Mouse (Mus musculus): Measurements from ENCODE around the gene D7Ertd443e. TPM values are rescaled to one million over a fixed set of nuclear protein-coding genes. Genes with fewer than 3 reads are reported as not detected.

D7Ertd443e gene
- total RNA-seq (2021), result 1 to 10 TPM; 2.8 to 2.9 TPM

DNA sequence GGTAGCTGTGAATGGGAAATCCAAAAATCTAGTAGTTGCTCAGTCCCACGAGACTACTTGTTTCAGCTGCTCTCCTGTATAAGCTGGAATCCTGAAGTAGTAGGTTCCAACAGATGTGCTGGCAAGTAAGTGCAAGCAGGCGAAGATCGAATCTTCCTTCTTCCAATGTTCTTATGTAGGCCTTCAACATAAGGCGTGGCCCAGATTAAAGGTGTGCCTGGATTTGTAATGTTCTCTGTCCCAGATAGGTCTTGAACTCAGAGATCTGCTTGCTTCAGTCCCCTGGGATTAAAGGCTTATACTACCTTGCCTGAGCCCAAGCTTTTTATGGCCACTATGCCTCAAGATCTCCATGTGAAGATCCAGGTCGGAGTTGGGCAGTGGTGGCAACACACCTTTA lies at the start of gene D7Ertd443e:
TSS of gene D7Ertd443e (minus strand) at position 101 of the 400 bp plus-strand sequence.
- no peak for DNase-seq
- intact Hi-C loops (cut with DNase I), result no loop called here

GRCm38 (mm10) chr7:134431681-134432080 lies 46.2 kb upstream of the D7Ertd443e start:
- intact Hi-C loops (cut with DNase I), result no loop called here
- DNase-seq, result no peak

- DNase-seq, result no peak
- intact Hi-C loops (cut with DNase I), result no loop called here
These were observed 43.2 kb upstream of the D7Ertd443e start for GRCm38 (mm10) chr7:134428676-134429075.

GRCm38 (mm10) chr7:134415014-134415413 lies 29.6 kb upstream of the D7Ertd443e start:
- intact Hi-C loops (cut with DNase I), result loop anchor here (10.0 kb wide), 1 partner anchor 150 kb away; no protein-coding TSS in a partner anchor
- no peak for DNase-seq

DNA sequence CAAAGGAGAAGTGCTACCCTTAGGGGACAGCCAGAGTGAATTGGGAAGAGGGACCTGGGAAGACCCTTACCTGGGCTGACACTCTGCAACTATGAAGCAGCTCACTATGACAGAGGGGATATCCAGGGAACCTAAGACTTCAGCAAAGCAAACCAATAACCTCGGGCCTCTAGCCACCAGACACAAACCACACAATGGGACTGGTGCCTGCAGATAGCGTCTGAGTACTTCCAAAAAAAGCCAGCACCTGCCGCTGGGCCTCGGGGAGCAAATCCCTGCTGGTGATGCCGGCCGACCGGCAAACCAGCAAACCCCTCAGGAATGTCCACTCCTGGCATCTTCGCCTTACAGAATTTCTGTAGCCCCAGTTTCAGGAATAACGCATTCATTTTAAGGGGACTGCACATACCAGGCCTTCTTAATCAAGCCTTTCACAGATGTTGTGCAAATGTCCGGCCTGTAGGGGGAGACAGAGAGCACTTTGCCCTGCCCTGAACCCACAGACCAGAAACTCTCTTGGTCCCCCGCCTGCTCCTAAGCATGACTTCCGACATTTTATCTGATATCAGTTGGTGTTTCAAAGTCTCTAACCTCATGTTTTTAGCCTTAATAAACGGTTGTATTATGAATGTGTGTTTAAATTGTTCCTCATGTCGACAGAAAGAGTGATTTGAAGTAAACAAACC lies 28.7 kb upstream of the D7Ertd443e start:
- intact Hi-C loops (cut with DNase I), result loop anchor here (10.0 kb wide), 1 partner anchor 151 kb away; no protein-coding TSS in a partner anchor

GRCm38 (mm10) chr7:134408641-134409040 lies 23.2 kb upstream of the D7Ertd443e start:
- intact Hi-C loops (cut with DNase I), result no loop called here
- peak; percentile 5 to 10 for DNase-seq

More for the DNA sequence above, 28.7 kb upstream of the D7Ertd443e start:
- peak; percentile 29 to 56 for DNase-seq

DNA sequence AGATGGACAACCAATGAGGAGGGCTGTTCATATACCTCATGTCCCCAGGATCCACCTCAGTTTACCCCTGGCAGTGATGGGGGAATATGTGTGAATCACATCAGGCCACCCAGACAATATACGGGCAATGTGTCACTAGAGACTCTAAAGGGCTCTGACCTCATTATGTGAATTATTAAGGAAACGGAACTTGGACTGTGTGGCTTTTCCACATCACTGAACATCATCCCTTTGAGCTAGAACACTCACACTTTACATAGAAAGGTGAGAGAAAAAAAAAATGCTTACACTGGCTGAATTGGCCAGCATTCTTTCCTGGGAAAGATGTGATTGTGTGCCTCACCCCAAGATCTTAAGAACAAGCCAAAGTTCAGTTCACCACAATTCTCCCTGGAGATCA lies 15.3 kb upstream of the D7Ertd443e start:
- intact Hi-C loops (cut with DNase I), result no loop called here
- no peak for DNase-seq

- intact Hi-C loops (cut with DNase I), result no loop called here
- DNase-seq, result no peak
These were observed 11.3 kb upstream of the D7Ertd443e start for GRCm38 (mm10) chr7:134396769-134397168.

GRCm38 (mm10) chr7:134382791-134383190 lies 2.7 kb downstream of the D7Ertd443e start:
- intact Hi-C loops (cut with DNase I), result no loop called here

GRCm38 (mm10) chr7:134381407-134381861 lies 4.0 kb downstream of the D7Ertd443e start:
- DNase-seq, result peak; percentile 72 to 80
- intact Hi-C loops (cut with DNase I), result no loop called here

More at GRCm38 (mm10) chr7:134382791-134383190, 2.7 kb downstream of the D7Ertd443e start:
- DNase-seq, result no peak

DNA sequence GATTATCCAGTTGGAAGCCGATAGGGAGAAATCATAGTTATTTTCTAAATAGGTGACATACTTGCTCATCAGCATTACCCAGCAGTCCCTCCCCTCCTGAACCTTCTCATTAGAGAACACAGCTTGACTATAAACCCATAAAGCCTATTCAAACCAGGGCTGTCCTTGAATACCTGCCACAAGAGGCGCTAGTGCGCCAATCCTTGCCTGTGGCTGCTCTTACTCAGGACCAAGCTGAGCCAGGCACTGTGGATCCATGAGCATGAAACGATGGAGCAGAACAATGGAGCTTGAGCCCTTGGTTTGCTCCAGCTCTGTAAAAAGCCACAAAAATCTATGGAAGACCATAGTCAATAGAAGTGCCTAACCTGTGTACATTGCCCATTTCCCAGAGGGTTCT lies 7.2 kb downstream of the D7Ertd443e start:
- intact Hi-C loops (cut with DNase I), result no loop called here
- DNase-seq, result peak; percentile 48 to 74

DNA sequence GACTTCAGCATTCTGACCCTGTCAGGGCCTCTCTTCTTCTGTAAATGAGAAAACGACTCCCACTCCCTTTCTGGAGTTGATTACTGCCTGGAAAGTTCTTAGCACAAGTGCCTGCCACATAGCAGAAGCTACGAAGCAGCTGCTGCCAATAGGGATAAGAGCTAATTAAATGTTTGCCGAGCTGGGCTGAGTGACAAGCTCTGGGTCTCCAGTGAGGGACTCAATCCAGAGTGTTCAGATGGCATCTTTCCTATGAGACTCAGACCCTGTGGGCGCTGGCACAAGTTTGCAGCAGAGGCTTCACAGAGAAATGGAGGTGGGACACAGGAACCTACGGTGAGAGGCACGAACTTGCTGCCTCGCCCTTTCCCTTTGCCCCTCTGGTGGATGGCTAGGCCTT lies 8.7 kb downstream of the D7Ertd443e start:
- intact Hi-C loops (cut with DNase I), result no loop called here
- DNase-seq, result peak; percentile 2 to 6

DNA sequence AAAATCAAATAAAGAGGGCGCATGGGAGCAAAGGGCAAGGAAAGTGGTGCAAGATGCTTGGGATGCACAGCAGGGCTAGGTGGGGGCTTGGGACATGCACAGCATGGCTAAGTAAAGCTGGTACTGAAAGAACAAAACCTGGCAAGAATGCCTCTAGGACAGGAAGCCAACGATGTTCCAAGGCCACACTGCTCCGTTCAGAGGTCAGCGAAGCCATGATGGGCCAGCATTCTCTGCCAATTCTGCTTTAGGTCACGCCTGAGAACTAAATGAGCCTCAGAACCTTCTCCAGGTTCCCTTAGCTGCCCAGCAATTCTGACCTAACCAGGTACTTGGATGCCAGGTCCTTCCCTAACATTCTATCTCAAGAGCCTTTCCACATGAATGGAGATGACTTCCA lies 13.2 kb downstream of the D7Ertd443e start:
- peak in 1 of 2 experiments; percentile 10 for DNase-seq
- intact Hi-C loops (cut with DNase I), result no loop called here

DNA sequence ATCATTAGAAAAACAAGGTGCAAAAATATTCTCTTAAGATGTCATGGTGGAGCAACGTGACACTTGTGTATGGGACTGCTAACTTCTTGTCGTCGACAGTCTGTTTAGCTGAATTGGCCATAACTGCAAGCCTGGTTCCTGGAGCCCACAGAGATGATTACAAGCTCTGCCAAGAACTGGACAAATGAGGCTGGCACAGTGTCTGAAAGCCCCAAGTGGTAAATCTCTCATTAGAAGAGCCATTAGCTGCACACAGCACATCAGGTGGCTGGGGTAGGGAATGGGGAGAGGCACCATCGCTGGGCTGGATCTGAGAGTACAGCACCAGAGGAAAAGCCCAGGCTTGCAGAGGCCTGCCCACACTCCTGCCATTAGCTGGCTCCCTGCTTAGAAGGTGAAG lies 16.2 kb downstream of the D7Ertd443e start:
- intact Hi-C loops (cut with DNase I), result no loop called here
- DNase-seq, result no peak

GRCm38 (mm10) chr7:134362257-134362870 lies 23.1 kb downstream of the D7Ertd443e start:
- intact Hi-C loops (cut with DNase I), result no loop called here
- DNase-seq, result no peak

GRCm38 (mm10) chr7:134348825-134349224 lies 36.6 kb downstream of the D7Ertd443e start:
- intact Hi-C loops (cut with DNase I), result loop anchor here (1.0 to 5.0 kb wide), 7 partner anchors 42 to 542 kb away; no protein-coding TSS in a partner anchor

DNA sequence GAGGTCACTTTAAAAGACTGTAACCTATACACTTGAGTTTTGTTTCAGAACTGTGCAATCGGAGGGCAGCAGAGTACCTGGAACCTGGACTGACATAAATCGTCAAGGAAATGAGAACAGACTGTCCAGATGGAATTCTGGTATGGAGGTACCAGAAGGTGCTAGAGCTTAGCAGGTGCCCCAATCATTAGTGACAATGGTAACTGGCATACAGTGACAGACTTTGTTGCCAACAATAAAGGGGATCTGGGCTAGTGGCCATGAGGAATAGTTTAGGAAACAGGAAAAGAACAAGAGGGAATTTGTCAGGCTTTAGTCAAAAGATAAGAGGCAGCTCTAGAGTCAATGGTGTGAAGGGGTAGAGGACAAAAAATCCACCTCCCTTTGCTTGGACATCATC lies 43.3 kb downstream of the D7Ertd443e start:
- DNase-seq, result no peak
- intact Hi-C loops (cut with DNase I), result no loop called here

More at GRCm38 (mm10) chr7:134348825-134349224, 36.6 kb downstream of the D7Ertd443e start:
- peak; percentile 72 to 73 for DNase-seq

DNA sequence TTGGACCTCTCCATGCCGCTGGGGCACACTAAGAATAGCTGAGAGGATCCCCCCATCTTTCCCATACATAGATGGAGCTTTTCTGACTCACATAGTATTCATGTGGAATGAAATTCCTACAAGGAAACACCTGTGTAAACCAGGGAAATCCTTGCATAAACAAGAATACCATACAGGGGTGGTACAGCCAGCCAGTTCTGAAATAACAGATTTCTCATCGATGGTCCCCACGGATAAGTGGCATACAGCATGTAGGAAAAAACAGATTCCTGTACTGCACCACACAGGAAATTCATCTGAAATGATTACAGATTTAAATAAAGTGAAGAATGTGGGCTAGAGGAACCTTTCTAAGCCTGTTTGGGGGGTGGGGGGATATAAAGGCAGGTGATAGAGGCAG lies 49.5 kb downstream of the D7Ertd443e start:
- no peak for DNase-seq
- intact Hi-C loops (cut with DNase I), result no loop called here

GRCm38 (mm10) chr7:134320979-134321378 lies 64.5 kb downstream of the D7Ertd443e start:
- DNase-seq, result no peak
- intact Hi-C loops (cut with DNase I), result no loop called here

DNA sequence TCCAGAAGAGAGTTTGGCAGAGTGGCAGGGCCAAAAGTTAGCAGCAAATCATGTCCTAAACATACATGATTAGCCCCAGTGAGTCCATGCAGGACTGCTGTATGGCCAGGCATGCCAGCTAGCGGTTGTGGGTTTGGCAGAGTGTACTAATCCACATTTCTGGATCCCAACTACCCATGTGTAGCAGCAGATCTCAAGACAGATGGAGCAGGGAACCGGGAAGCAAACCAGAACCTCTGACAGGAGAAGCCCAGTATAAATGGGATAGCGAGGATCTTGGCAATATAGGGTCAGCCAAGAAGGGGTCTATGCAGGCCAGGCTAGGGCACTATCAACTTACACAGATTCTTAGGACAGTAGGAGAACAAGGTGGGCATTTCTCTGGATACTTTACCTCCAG lies 83.4 kb downstream of the D7Ertd443e start:
- intact Hi-C loops (cut with DNase I), result no loop called here
- DNase-seq, result no peak

GRCm38 (mm10) chr7:134301285-134301684 lies 84.2 kb downstream of the D7Ertd443e start:
- peak in 1 of 2 experiments; percentile 37 for DNase-seq
- intact Hi-C loops (cut with DNase I), result no loop called here

DNA sequence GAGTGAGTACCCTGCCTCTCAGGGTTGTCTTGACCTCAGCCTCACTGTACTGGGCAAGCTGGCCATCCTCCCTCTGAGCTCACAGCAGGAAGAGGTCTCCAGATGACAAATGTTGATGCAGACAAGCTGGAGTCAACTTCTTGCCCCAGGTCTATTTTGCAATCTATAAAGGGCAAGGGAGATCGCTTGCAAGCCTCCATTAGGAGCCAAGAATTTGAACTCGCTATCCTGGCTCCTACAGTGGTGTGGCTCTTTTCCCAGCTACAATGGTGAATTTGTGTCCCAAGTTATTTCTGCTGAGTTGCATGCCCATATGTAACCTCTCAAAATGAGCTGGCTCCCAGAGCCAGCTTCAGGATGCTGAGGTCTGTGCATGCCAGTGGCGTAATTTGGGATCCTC lies 92.7 kb downstream of the D7Ertd443e start:
- intact Hi-C loops (cut with DNase I), result no loop called here
- DNase-seq, result peak; percentile 10
